Comparison of ENCODE assay signal across 25 mouse cellular contexts in genomic region chr1:45835362-45836063, GRCm38 (mm10). TPM values are rescaled to one million over a fixed set of nuclear protein-coding genes. Genes with fewer than 3 reads are reported as not detected.
DNase-seq lines count a peak whose midpoint lies in the region; ATAC-seq and TF ChIP-seq lines count a peak whose summit lies in the region.
"Had no signal": no experiment of that assay in that cellular context is flagged by ENCODE, and none has a peak within 500 bp of the region (broad histone marks: within the 10 kb centered on the region; RNA-seq: fewer than 3 reads in every experiment).

No protein-coding gene starts in this region.

- H3K4me1 ChIP-seq in kidney, postnatal 0 days (replicated peaks; ENCODE audit: insufficient read depth, low read length) = no peaks in the 10 kb centered on the region
- H3K4me1 ChIP-seq in CH12.LX (ENCODE audit: control insufficient read depth in 1 of 2, insufficient read depth in 2 of 2) = peaks cover 0 to 5% of the 10 kb centered on the region in 2 experiments; a peak in 1 of 4 replicates
- no peaks in the 10 kb centered on the region for H3K4me1 ChIP-seq in forebrain, embryonic 10.5 days
- H3K4me1 ChIP-seq: forebrain, embryonic 12.5 days; hindbrain, embryonic 13.5 days; stomach, embryonic 15.5 days had no signal

- 47% methylated on average over 4 of the region's 4 CpGs for WGBS in kidney, postnatal 0 days
- WGBS in forebrain, embryonic 10.5 days = 87% methylated on average over 4 of the region's 4 CpGs

- no peak for ATAC-seq in kidney, postnatal 0 days (replicated peaks; ENCODE audit: low FRiP score, low read depth)
- ATAC-seq: CD4-positive, CD25-positive, alpha-beta regulatory T cell, adult 4 months; intestine, postnatal 0 days; lung, postnatal 0 days; midbrain, embryonic 16.5 days had no signal

- H3K9me3 ChIP-seq in kidney, postnatal 0 days (replicated peaks; ENCODE audit: low read length) = no peaks in the 10 kb centered on the region
- no peaks in the 10 kb centered on the region for H3K9me3 ChIP-seq in CH12.LX (replicated peaks; ENCODE audit: low read length)
- H3K9me3 ChIP-seq in forebrain, embryonic 10.5 days = no peaks in the 10 kb centered on the region
- H3K9me3 ChIP-seq: forebrain, embryonic 12.5 days; hindbrain, embryonic 13.5 days; stomach, embryonic 15.5 days had no signal

- no peak overlapping the region for H3K27ac ChIP-seq in kidney, postnatal 0 days
- H3K27ac ChIP-seq in CH12.LX (ENCODE audit: insufficient read depth, low read depth) = no peak overlapping the region
- H3K27ac ChIP-seq in forebrain, embryonic 10.5 days = no peak overlapping the region
- H3K27ac ChIP-seq: forebrain, embryonic 12.5 days; hindbrain, embryonic 13.5 days; left cerebral cortex, adult 2 months; liver, embryonic 14.5 days; stomach, embryonic 15.5 days had no signal

- H3K4me3 ChIP-seq in kidney, postnatal 0 days (replicated peaks; ENCODE audit: low read depth, low read length) = no peak overlapping the region
- H3K4me3 ChIP-seq in CH12.LX (replicated peaks in 1 of 3; ENCODE audit: low read depth in 2 of 3, low read length in 2 of 3, poor library complexity in 1 of 3) = no peak overlapping the region
- H3K4me3 ChIP-seq in forebrain, embryonic 10.5 days = no peak overlapping the region
- H3K4me3 ChIP-seq: forebrain, embryonic 12.5 days; hindbrain, embryonic 13.5 days; left cerebral cortex, adult 2 months; stomach, embryonic 15.5 days had no signal

- H3K79me2 ChIP-seq in CH12.LX (replicated peaks; ENCODE audit: control insufficient read depth, extremely low read depth, insufficient read depth, poor library complexity, severe bottlenecking) = no peaks in the 10 kb centered on the region

- no peak overlapping the region for H3K4me2 ChIP-seq in kidney, postnatal 0 days (ENCODE audit: low read length)
- no peak overlapping the region for H3K4me2 ChIP-seq in CH12.LX (ENCODE audit: insufficient read depth, low read depth, poor library complexity, severe bottlenecking)
- H3K4me2 ChIP-seq: forebrain, embryonic 12.5 days; heart, embryonic 11.5 days; hindbrain, embryonic 13.5 days; stomach, embryonic 15.5 days had no signal

- H3K9ac ChIP-seq in kidney, postnatal 0 days (ENCODE audit: low read depth, low read length) = no peak overlapping the region
- H3K9ac ChIP-seq in CH12.LX (ENCODE audit: insufficient read depth, low read depth) = no peak overlapping the region
- H3K9ac ChIP-seq: forebrain, embryonic 12.5 days; hindbrain, embryonic 13.5 days; liver, embryonic 14.5 days; stomach, embryonic 15.5 days had no signal

- H3K36me3 ChIP-seq in kidney, postnatal 0 days (ENCODE audit: insufficient read depth, low read length) = no peaks in the 10 kb centered on the region
- no peaks in the 10 kb centered on the region for H3K36me3 ChIP-seq in CH12.LX (replicated peaks in 1 of 2; ENCODE audit: control insufficient read depth in 1 of 2, insufficient read depth in 1 of 2, low read length in 1 of 2)
- no peaks in the 10 kb centered on the region for H3K36me3 ChIP-seq in forebrain, embryonic 10.5 days (replicated peaks)
- H3K36me3 ChIP-seq: forebrain, embryonic 12.5 days; hindbrain, embryonic 13.5 days; stomach, embryonic 15.5 days had no signal

- dilution Hi-C loops in CH12.LX (cut with MboI; ENCODE audit: extremely low pct_ligation_motif_present, extremely low pct_unique_long_range_greater_than_20kb, low sequenced_read_pairs) = no loop called here

- TF ChIP-seq CTCF in kidney, postnatal 0 days (IDR thresholded peaks at IDR 0.05; ENCODE audit: low read depth) = no peak
- TF ChIP-seq CTCF in CH12.LX (conservative IDR thresholded peaks at IDR 0.05 in 1 of 2, IDR thresholded peaks at IDR 0.05 in 1 of 2; ENCODE audit: low read depth in 2 of 2, low read length in 2 of 2) = no peak

- TF ChIP-seq POLR2A in CH12.LX (IDR thresholded peaks at IDR 0.05; ENCODE audit: low read depth, low read length) = no peak

- TF ChIP-seq EP300 in CH12.LX (IDR thresholded peaks at IDR 0.05; ENCODE audit: low read length) = no peak

- DNase-seq in kidney, postnatal 0 days (ENCODE audit: low spot score) = peak; percentile 55
- no peak for DNase-seq in kidney, postnatal 4 days
- peak; percentile 21 for DNase-seq in 3134 (ENCODE audit: extremely low read depth, insufficient read length, low spot score)
- DNase-seq in CH12.LX (ENCODE audit: extremely low read depth) = no peak
- peak; percentile 77 for DNase-seq in gonadal fat pad, adult 2 months (ENCODE audit: low read depth)
- DNase-seq in embryo, embryonic 11 days = no peak
- DNase-seq in forebrain, embryonic 10.5 days (ENCODE audit: extremely low spot score, low spot score) = no peak
- DNase-seq: adrenal gland, adult 2 months; cerebellum, postnatal 14 days; gastrocnemius, postnatal 25 days; heart, postnatal 14 days had no signal

- H3K27me3 ChIP-seq in kidney, postnatal 0 days (ENCODE audit: insufficient read depth, low read length) = no peaks in the 10 kb centered on the region
- no peaks in the 10 kb centered on the region for H3K27me3 ChIP-seq in CH12.LX (replicated peaks)
- H3K27me3 ChIP-seq in forebrain, embryonic 10.5 days (ENCODE audit: poor library complexity, severe bottlenecking) = no peaks in the 10 kb centered on the region
- H3K27me3 ChIP-seq: forebrain, embryonic 12.5 days; hindbrain, embryonic 13.5 days; stomach, embryonic 15.5 days had no signal

- in situ Hi-C loops in CH12.LX (cut with MboI; ENCODE audit: low pct_ligation_motif_present, low pct_unique_long_range_greater_than_20kb, low sequenced_read_pairs) = no loop called here

- no peak for TF ChIP-seq RAD21 in CH12.LX (IDR thresholded peaks at IDR 0.05; ENCODE audit: low read depth, low read length)

TF ChIP-seq in CH12.LX, 34 proteins besides CTCF, POLR2A, EP300 and RAD21:
- TF ChIP-seq SIN3A (IDR thresholded peaks at IDR 0.05; ENCODE audit: low read length) (no peak), NELFE (IDR thresholded peaks at IDR 0.05; ENCODE audit: low read depth, low read length) (no peak), TBP (conservative IDR thresholded peaks at IDR 0.05; ENCODE audit: low read depth, low read length) (no peak), ZMIZ1 (IDR thresholded peaks at IDR 0.05; ENCODE audit: low read depth, low read length) (no peak), NRF1 (IDR thresholded peaks at IDR 0.05; ENCODE audit: low read depth, low read length) (no peak), JUND (conservative IDR thresholded peaks at IDR 0.05; ENCODE audit: low read depth, low read length) (peak; percentile 37; the same call in 1 of the 2 replicates), BHLHE40 (IDR thresholded peaks at IDR 0.05; ENCODE audit: low read depth, low read length) (peak; percentile 79), MAZ (IDR thresholded peaks at IDR 0.05; ENCODE audit: low read depth, low read length) (no peak), ZNF384 (IDR thresholded peaks at IDR 0.05; ENCODE audit: low read depth, low read length) (no peak), UBTF (IDR thresholded peaks at IDR 0.05; ENCODE audit: low read depth, low read length) (no peak), KAT2A (IDR thresholded peaks at IDR 0.05; ENCODE audit: insufficient replicate concordance, low read length) (no peak), ZC3H11A (IDR thresholded peaks at IDR 0.05; ENCODE audit: low read depth, low read length) (no peak), JUN (IDR thresholded peaks at IDR 0.05; ENCODE audit: insufficient read depth, low read depth, low read length) (no peak), MYC (IDR thresholded peaks at IDR 0.05; ENCODE audit: low read depth, low read length) (no peak), USF1 (IDR thresholded peaks at IDR 0.05; ENCODE audit: low read depth, low read length) (no peak), TCF12 (IDR thresholded peaks at IDR 0.05; ENCODE audit: low read depth, low read length) (no peak), MAFK (IDR thresholded peaks at IDR 0.05; ENCODE audit: insufficient replicate concordance, low read length) (no peak)

RNA-seq across cellular contexts. Expression of gene Wdr75, which starts 40.5 kb away (rescaled TPM):
- 55.7 and 58.1 TPM in 2 replicates for polyA plus RNA-seq in kidney, postnatal 0 days (2015; fragmentation: Nextera tagmentation; extraction: Ambion mirVana)
- total RNA-seq in CH12.LX (2012; rRNA removed) (127 and 141 TPM in 2 replicates), CH12.LX (2014; rRNA removed) (197 and 204 TPM in 2 replicates)
- 208 and 236 TPM in 2 replicates for polyA plus RNA-seq in CH12.LX (2012; ENCODE audit: insufficient read length, low read depth)
- polyA plus RNA-seq in gonadal fat pad, adult 2 months (2012; rRNA removed) = 45.0 and 49.1 TPM in 2 replicates
- polyA plus RNA-seq in forebrain, embryonic 10.5 days (2016; fragmentation: Nextera tagmentation; extraction: Ambion mirVana) = 94.1 and 99.5 TPM in 2 replicates

RNA-seq across cellular contexts. Expression of gene Gm5269, which starts 54.6 kb away (rescaled TPM):
- not detected in 2 replicates for polyA plus RNA-seq in kidney, postnatal 0 days (2015; fragmentation: Nextera tagmentation; extraction: Ambion mirVana)
- total RNA-seq in CH12.LX (2012; rRNA removed) (not detected in 2 replicates), CH12.LX (2014; rRNA removed) (not detected in 2 replicates)
- polyA plus RNA-seq in CH12.LX (2012; ENCODE audit: insufficient read length, low read depth) = 1.00 and 2.2 TPM in 2 replicates
- polyA plus RNA-seq in gonadal fat pad, adult 2 months (2012; rRNA removed) = not detected in 2 replicates
- not detected in 2 replicates for polyA plus RNA-seq in forebrain, embryonic 10.5 days (2016; fragmentation: Nextera tagmentation; extraction: Ambion mirVana)
- total RNA-seq: adrenal gland, adult 2 months; gastrocnemius, postnatal 25 days; heart, postnatal 14 days; left cerebral cortex, adult 2 months; megakaryocyte, adult 5-6 weeks; MEL had no signal
- polyA plus RNA-seq: adrenal gland, adult 2 months; CD4-positive, CD25-positive, alpha-beta regulatory T cell, adult 4 months; forebrain, embryonic 12.5 days; heart, embryonic 11.5 days; hindbrain, embryonic 13.5 days; intestine, postnatal 0 days; limb, embryonic 11.5 days; lung, postnatal 0 days; midbrain, embryonic 16.5 days; spleen, adult 2 months; stomach, embryonic 15.5 days had no signal

Comparison
In these comparisons a context has a peak if more than half of its experiments do, and no peak if none do; other contexts are left out.
1. DNase-seq: peak in kidney, postnatal 0 days (single experiment), 3134 (single experiment) and gonadal fat pad, adult 2 months (single experiment); none in kidney, postnatal 4 days (0 of 2), CH12.LX (single experiment), embryo, embryonic 11 days (single experiment) and forebrain, embryonic 10.5 days (single experiment).